Mouse (Mus musculus) testis, adult 2 months (tissue): ENCODE results near the gene Hoxc6.

ENCODE experiments used
- CTCF ChIP-seq: fragments of 200-500 bp; IDR thresholded peaks from 2 replicates; pipeline ENCODE4 v1.5.1; 2012; ENCODE audit warnings: low read depth, mild to moderate bottlenecking, inconsistent platforms, low read length, moderate library complexity; ENCODE audit not compliant: control insufficient read depth, insufficient read depth, insufficient replicate concordance
- POLR2A ChIP-seq: fragments of 200-500 bp; IDR thresholded peaks from 2 replicates; pipeline ENCODE4 v1.6.1; 2012; ENCODE audit warnings: low read depth, mild to moderate bottlenecking, inconsistent platforms, low read length, moderate library complexity; ENCODE audit not compliant: control insufficient read depth

DNA sequence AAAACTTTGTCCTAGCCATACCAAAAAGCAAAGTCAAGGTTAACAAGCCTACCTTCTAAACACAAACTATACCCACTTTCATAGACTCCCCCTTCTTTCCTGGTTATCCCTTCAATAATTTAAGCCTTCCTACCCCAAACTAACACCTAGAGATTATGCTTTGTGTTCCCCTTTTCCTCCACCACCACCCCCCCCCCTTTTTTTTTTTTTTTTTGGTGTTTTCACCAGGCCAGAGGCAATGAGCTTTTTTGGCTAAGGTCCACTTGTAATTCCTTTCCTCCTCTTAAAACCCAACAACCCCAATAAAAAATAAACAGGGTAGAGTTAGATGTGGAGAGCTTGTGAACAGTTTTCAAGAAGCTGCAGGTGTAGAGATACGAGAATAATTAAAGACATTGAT, 28.8 kb upstream of the Hoxc6 start:
- TF ChIP-seq CTCF (no peak), POLR2A (no peak)
